Mouse (Mus musculus) c-Kit-positive CD71-negative TER-119-negative erythroid progenitor cells, embryonic 14.5 days (primary cell): ENCODE results near the gene Cldn14.

ENCODE experiments used
- DNase-seq: peaks from one replicate; pipeline ENCODE4 v3.0.0-alpha.2; 2013; ENCODE audit warnings: low read depth

Cldn14 gene

GRCm38 (mm10) chr16:93944301-93944700, 64.3 kb downstream of the Cldn14 start:
- no peak for DNase-seq

GRCm38 (mm10) chr16:93942796-93943502, 65.7 kb downstream of the Cldn14 start:
- DNase-seq, result no peak

- no peak for DNase-seq
These were observed 66.7 kb downstream of the Cldn14 start for GRCm38 (mm10) chr16:93941781-93942567.

- DNase-seq, result no peak
These were observed 68.7 kb downstream of the Cldn14 start for GRCm38 (mm10) chr16:93939961-93940360.

DNA sequence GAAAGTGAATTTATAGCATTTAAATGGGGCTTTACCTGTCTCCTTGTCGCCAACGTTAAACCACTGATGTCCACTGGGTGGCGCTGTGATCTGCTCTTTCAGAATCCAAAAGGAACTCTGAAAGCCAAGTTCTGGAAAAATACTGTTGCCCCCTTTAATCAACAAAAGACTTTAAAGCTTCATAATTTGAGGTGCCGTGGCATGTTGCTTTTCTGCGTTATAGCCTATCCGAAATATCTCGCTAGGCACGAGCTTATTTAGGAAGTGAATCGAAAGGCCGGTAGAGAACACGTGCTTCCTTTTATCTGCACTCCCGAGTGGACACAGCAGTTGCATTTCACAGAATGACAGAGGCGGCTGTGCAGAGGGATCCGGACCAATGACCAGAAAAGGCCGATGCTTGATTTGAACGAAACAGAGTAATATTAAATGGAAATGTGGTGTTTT, 70.2 kb downstream of the Cldn14 start:
- DNase-seq, result peak; percentile 68

GRCm38 (mm10) chr16:93935009-93935408, 73.6 kb downstream of the Cldn14 start:
- no peak for DNase-seq

DNA sequence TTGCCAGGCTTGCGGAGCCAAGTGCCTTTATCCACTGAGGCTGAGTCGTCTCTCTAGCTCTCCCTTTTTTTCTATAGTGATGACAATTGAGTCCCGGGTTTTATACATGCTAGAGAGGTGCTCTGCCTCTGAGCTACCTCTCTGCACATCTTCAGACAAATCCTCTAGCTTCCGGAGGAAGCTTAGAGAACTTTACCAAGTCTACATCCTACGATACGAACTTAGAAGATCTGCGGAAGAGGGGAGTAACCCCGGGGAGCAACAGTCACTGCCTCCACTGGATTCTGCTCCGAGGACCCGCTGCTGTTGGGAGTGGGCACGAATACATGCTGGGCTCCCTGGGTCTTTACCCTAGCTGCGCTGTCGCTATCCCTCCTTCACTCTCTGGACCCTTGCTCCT, 74.0 kb downstream of the Cldn14 start:
- DNase-seq, result no peak

GRCm38 (mm10) chr16:93932185-93933168, 76.2 kb downstream of the Cldn14 start:
- no peak for DNase-seq

- DNase-seq, result no peak
These were observed 79.1 kb downstream of the Cldn14 start for GRCm38 (mm10) chr16:93929370-93930032.

GRCm38 (mm10) chr16:93925684-93926247, 82.9 kb downstream of the Cldn14 start:
- no peak for DNase-seq

GRCm38 (mm10) chr16:93923788-93924187, 84.8 kb downstream of the Cldn14 start:
- DNase-seq, result no peak

- DNase-seq, result no peak
These were observed 85.7 kb downstream of the Cldn14 start for GRCm38 (mm10) chr16:93922835-93923389.

DNA sequence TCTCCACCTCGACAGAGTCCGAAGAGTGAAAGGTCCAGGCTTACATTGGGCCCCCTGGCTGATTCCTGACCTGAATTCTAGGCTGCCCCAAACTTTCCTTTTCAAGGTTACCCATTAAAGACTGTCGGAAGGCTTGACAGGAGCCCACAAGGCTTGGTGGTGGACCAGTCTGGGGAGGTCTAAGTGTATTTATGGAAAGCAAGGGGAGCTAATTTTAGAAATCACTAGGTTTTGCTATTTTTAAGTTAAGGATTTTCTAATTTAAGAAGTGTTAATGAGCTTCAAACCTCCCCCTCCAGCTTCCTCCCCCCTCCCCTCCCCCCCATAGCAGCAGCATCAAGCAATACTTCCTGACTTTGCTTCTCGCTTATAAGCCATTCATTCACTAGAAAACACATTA, 88.0 kb downstream of the Cldn14 start:
- no peak for DNase-seq

- DNase-seq, result no peak
These were observed 89.4 kb downstream of the Cldn14 start for GRCm38 (mm10) chr16:93919189-93919588.

DNA sequence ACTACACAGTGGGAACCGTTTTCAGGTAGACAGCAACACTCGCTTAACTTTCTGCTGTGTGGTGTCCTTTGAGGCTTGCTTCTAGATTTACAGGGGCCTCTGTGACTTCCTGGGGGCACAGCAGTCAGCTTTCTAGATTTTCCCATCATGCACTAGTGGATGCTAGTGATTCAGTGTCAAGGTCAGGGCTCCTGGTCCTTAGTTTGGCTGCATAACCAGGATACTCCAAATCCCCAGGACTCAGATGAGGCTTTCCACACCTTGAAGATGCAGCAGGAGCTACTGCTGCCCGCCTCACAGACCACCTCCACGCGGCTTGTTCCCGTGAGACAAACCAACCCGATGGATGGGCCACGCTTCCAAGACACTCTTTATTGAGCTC, 90.0 kb downstream of the Cldn14 start:
- no peak for DNase-seq

DNA sequence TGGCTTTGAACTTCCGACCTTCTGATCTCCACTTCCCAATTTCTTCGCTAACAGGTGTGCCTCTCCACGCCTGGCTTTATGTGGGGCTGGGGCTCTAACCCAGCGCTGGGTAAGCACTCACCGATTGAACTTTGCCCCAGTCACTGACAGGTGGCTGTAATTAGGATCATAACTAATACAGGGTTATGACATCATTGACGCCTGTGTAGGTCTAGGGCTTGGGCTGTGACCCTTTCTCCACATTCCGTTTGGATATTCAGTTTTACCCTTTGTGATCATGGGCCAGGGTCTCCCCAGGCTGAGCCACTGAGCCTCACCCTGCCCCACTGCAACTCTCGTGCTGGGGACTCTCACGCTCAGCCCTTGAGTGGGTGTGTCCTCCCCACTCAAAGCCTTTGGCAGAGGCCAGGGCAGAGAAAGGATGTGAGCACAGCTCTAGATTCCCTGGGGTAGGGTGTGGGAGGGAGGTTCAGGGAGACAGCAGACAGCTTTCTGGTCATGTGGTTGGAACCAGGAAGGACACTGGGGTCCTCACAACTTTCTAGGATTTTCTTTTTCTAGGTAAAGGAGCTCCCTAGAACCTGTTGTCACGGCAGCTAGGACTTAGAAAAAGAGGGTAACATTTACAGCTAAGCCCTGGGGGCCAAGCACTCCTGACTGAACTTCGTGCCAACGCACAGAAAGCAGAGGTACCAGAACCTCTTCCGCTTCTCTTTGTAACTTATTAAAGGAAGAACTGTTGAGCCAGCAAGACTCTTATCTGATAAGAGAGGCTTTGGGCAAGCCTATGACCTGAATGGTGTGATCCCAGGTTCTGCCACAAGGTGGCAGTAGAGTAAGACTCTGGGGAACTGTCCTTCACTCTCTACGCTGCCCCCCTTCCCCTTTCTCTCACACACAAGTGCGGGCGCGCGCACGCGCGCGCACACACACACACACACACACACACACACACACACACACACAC, 90.6 kb downstream of the Cldn14 start:
- DNase-seq, result peak; percentile 90

DNA sequence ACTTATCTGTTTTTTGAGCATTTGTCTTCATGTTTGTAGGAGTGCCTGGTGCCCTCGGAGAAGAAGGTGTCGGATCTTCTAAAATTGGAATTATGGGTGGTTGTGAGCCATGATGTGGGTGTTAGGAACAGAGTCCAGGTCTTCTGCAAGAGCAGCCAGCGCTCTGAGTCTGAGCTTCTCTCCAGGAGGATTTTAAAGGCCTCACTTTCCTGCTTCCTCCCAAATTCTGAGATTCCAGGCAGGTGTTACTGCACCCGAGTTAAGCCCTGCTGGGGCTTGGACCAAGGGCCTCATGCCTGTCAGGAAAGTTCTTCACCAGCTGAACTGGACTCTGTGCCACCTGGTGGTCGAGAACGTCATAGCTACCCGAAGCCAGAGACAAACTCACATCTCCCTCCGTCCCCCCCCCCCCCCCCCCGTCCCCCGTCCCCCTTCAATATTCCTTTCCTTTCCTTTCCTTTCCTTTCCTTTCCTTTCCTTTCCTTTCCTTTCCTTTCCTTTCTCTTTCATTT, 93.2 kb downstream of the Cldn14 start:
- DNase-seq, result peak; percentile 37

DNA sequence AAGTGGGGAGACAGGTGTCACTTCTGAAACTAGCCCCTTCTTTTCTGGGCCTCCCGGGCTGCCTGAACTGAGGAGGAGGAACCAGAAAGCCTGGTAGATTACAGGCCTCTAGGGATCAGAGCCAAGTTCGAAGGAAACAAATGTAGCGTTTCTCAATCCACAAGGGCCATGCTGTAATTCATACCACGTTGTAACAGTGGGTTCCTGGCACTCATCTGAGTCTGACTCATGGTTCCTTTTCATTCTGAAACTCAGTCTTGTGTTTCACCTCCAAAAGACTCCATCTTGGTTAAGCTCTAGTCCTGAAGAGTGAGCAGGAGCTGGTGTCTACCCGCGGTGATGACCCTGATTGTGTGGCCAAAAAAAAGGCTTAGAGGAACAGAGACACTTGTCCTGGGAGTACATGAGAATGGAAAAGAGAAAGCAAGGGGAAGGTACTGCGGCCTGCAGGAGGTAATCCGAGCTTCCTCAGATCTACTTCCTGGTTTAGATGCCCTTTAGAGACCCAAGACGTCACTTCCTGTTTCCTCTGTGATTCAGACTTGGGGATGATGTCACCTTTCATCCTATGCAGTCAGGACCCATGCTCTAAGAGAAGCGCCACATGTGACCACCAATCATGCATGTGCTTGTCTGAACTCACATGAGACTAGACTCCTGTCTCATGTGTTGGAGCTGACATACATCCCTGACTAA, 94.6 kb downstream of the Cldn14 start:
- no peak for DNase-seq

GRCm38 (mm10) chr16:93912808-93913207, 95.8 kb downstream of the Cldn14 start:
- no peak for DNase-seq
